Mouse (Mus musculus) lung, adult 2 months (tissue): ENCODE measurements around the gene Kif11. TPM values are rescaled to one million over a fixed set of nuclear protein-coding genes. Genes with fewer than 3 reads are reported as not detected.

Experiments used
- DNase-seq: peaks from one replicate; pipeline ENCODE4 v3.0.0; 2022
- H3K4me1 ChIP-seq: fragments of 200-500 bp; 2 replicates; pipeline ENCODE4 v1.6.1; 2011; ENCODE audit warnings: low read length; ENCODE audit not compliant: control insufficient read depth, insufficient read depth
- H3K4me3 ChIP-seq: fragments of 200-500 bp; replicated peaks from 2 replicates; pipeline ENCODE3; 2011; ENCODE audit warnings: low read depth, mild to moderate bottlenecking, control low read depth, low read length; ENCODE audit errors: extremely low read depth
- CTCF ChIP-seq: fragments of 200-500 bp; IDR thresholded peaks from 2 replicates; pipeline ENCODE4 v1.5.1; 2011; ENCODE audit warnings: mild to moderate bottlenecking, low read length, control low read depth; ENCODE audit not compliant: insufficient read depth
- POLR2A ChIP-seq: fragments of 200-500 bp; IDR thresholded peaks from 2 replicates; pipeline ENCODE4 v1.6.1; 2011; ENCODE audit warnings: low read depth, mild to moderate bottlenecking, control low read depth, low read length, borderline replicate concordance; ENCODE audit errors: extremely low read depth
- WGBS: fragments of 180-500 bp; shearing (Covaris S2); methylation state at CpG from one replicate; pipeline ENCODE4 v1.1.7; 2018; 5-methylcytosine and 5-hydroxymethylcytosine counted together
- polyA plus RNA-seq: library from polyadenylated mRNA; depleted of rRNA; stranded (reverse); fragments of >200 nt; gene quantifications from 2 replicates; pipeline ENCODE4 v1.2.3, GENCODE M21; 2012

The Kif11 gene
- polyA plus RNA-seq, 1 experiment: 0.80 TPM

DNA sequence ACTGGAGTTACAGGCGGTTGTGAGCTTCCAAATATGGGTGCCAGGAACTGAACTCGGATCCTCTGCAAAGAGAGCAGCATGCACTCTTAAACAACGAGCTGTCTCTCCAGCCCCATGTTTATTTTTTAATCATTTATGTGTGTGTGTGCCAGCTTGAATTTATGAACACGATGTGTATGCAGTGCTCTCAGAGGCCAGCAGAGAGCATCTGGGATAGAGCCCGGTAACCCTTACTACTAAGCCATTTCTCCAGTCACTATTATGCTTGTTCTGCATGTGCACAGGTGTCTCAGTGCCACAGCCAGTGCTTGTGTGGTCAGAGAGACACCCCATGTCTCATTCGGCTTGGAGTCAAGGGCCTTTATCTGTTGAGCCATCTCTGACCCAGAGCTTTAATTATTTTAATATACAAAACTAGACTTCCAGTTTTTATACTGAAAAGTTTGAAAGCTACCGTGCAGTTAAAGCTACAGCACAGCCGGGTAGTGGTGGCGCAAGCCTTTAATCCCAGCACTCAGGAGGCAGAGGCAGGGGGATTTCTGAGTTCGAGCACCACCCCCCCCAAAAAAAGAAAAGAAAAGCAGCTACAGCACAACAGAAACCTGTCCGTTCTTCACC, 55.0 kb downstream of the Kif11 start:
- 86% methylated on average over 11 of the region's 11 CpGs for WGBS
- no peak for DNase-seq
- Histone ChIP-seq H3K4me3 (no peak overlapping the region), H3K4me1 (no peaks in the 10 kb centered on the region; the same call in 1 of the 2 replicates)
- TF ChIP-seq POLR2A: no peak
- no peak for TF ChIP-seq CTCF

GRCm38 (mm10) chr19:37432868-37433570, 56.8 kb downstream of the Kif11 start:
- WGBS: 43% methylated on average over 16 of the region's 16 CpGs
- H3K4me3 ChIP-seq: no peak overlapping the region
- no peak for DNase-seq
- no peaks in the 10 kb centered on the region; the same call in 1 of the 2 replicates for H3K4me1 ChIP-seq
- TF ChIP-seq CTCF: no peak
- no peak for TF ChIP-seq POLR2A

DNA sequence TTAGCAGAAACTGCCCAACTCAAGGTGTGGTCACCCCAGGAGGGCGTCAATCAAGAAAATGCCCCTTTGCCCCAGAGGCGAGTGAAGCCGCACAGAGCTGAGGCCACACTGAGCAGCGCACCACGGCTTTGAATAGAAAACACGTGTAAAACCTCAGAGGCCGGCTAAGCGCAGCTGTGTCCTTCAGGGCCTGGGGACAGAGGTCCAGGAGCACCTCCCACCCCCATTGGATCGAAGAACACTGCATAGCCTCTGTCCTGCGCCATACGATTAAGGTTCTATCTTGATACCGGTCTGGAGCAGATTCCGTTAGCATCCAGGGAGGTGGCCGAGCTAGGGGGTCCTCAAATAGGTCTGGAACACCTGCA, 57.7 kb downstream of the Kif11 start:
- 8% methylated on average over 14 of the region's 14 CpGs for WGBS
- Histone ChIP-seq H3K4me1 (no peaks in the 10 kb centered on the region; the same call in 1 of the 2 replicates), H3K4me3 (peak overlapping the region; percentile 80)
- no peak for DNase-seq
- no peak for TF ChIP-seq POLR2A
- no peak for TF ChIP-seq CTCF

GRCm38 (mm10) chr19:37434263-37434951, 58.2 kb downstream of the Kif11 start, which contains the start of gene Hhex:
Gene Hhex, plus strand, starts transcription at chr19:37434810.
- peak; percentile 85 for DNase-seq
- WGBS: under 1% methylated on average over 77 of the region's 79 CpGs
- H3K4me1 ChIP-seq: no peaks in the 10 kb centered on the region; the same call in 1 of the 2 replicates
- TF ChIP-seq POLR2A: peak; percentile 82
- TF ChIP-seq CTCF: no peak
- peak within 1 kb of the TSS; percentile 80 for H3K4me3 ChIP-seq

GRCm38 (mm10) chr19:37435041-37435852, 59.0 kb downstream of the Kif11 start:
- H3K4me1 ChIP-seq: no peaks in the 10 kb centered on the region; the same call in 1 of the 2 replicates
- H3K4me3 ChIP-seq: peak overlapping the region; percentile 80
- TF ChIP-seq CTCF (no peak), POLR2A (peak; percentile 53; the same call in 1 of the 2 replicates)
- DNase-seq: peak; percentile 60
- WGBS: under 1% methylated on average over 77 of the region's 77 CpGs

GRCm38 (mm10) chr19:37435853-37436174, 59.6 kb downstream of the Kif11 start:
- peak; percentile 20 for DNase-seq
- 8% methylated on average over 10 of the region's 10 CpGs for WGBS
- peak overlapping the region; percentile 80 for H3K4me3 ChIP-seq
- H3K4me1 ChIP-seq: no peaks in the 10 kb centered on the region; the same call in 1 of the 2 replicates
- TF ChIP-seq CTCF: no peak

DNA sequence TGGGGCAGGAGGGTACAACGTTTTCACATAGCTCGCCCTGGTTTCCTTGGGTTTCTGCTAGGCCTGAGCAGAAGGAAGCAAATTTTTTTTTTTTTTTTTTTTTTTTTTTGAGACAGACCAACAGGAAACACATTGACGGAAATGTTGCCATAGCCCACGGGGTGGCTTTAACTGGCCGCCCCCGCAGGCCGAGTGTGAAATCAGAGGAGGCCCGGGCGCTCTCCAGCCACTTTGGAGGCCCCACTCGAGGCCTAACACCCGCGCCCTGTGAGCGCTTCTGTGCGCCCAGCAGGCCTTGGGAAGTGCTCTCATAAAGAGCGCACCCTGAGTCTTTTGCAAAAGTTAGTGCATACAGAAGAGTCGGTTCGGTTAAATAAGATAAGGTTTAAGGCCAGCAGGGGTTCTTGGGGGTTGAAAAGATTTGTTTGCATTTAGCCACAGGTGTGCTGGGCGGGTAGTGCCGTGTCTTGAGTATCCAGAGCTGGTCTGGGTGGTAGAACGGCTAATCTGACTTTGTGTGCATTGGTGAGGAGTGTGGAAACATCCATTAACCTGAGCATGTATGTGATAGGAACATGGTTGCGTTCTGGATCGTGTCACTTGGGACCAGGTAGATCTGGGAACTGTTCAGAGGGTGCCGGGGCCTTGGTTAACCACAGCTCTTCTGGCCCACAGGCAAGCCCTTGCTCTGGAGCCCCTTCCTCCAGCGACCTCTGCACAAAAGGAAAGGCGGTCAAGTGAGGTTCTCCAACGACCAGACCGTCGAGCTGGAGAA, 60.5 kb downstream of the Kif11 start:
- Histone ChIP-seq H3K4me1 (no peaks in the 10 kb centered on the region; the same call in 1 of the 2 replicates), H3K4me3 (peak overlapping the region; percentile 80)
- TF ChIP-seq POLR2A (no peak), CTCF (no peak)
- 36% methylated on average over 28 of the region's 28 CpGs for WGBS
- DNase-seq: peak; percentile 14

DNA sequence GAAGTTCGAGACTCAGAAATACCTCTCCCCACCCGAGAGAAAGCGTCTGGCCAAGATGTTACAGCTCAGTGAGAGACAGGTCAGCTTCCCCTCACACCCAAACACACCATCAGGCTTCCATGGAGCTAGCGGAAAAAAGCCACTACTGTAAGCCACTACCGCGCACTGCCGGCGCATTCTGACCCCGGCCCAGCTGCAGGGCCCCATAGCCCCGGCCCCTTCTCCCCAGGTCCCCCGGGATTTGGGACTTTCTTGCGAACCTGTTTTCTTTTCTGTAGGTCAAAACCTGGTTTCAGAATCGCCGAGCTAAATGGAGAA, 61.0 kb downstream of the Kif11 start:
- no peak overlapping the region for H3K4me3 ChIP-seq
- no peak for DNase-seq
- 56% methylated on average over 14 of the region's 14 CpGs for WGBS
- TF ChIP-seq POLR2A: no peak
- TF ChIP-seq CTCF: no peak
- H3K4me1 ChIP-seq: no peaks in the 10 kb centered on the region; the same call in 1 of the 2 replicates

DNA sequence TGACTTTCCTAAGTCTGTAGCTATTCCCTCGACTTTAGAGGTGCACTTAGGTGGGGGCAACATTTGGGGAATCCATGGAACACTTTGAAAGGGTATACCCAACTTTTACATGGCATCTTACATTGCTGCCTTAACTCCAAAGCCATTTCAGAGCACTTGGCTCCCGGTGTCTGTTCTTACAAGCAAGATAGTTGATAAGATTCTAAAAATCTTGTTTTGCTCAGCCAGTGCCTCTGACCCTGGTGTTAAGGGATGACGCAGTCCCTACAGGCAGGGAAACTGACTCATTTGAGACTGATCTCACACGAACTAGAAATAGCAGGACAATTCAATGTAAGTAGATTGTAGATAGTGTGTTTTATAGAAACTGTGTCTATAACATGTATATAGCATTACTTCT, 64.0 kb downstream of the Kif11 start:
- TF ChIP-seq POLR2A (no peak), CTCF (no peak)
- WGBS: 79% methylated on average over 4 of the region's 4 CpGs
- no peak for DNase-seq
- H3K4me1 ChIP-seq: no peaks in the 10 kb centered on the region
- no peak overlapping the region for H3K4me3 ChIP-seq
